Mouse (Mus musculus) hindbrain, embryonic 14.5 days (tissue): ENCODE data around the gene Pom121l2. TPM values are rescaled to one million over a fixed set of nuclear protein-coding genes. Genes with fewer than 3 reads are reported as not detected.
A peak's percentile ranks its signal among the peaks of the same experiment; 100 is the strongest.

ENCODE experiments used
- ATAC-seq: fragments of 200-750 bp; cut with Nextera tagmentation; 2 replicates; pipeline ENCODE4 v1.8.0; 2017; ENCODE audit warnings: moderate number of reproducible peaks, mild to moderate bottlenecking, moderate TSS enrichment, moderate library complexity; ENCODE audit not compliant: low FRiP score
- DNase-seq: peaks from one replicate; pipeline ENCODE4 v3.0.0-alpha.2; 2015; ENCODE audit warnings: low spot score
- H3K27ac ChIP-seq: fragments of 300-500 bp; sonication (generic); 2 replicates; pipeline ENCODE4 v1.5.1; 2014; ENCODE audit warnings: mild to moderate bottlenecking, moderate library complexity
- H3K27me3 ChIP-seq: fragments of 300-500 bp; sonication (generic); 2 replicates; pipeline ENCODE4 v1.6.1; 2014; ENCODE audit warnings: mild to moderate bottlenecking, low read length, mixed read lengths; ENCODE audit not compliant: control insufficient read depth, insufficient read depth
- H3K36me3 ChIP-seq: fragments of 300-500 bp; sonication (generic); replicated peaks from 2 replicates; pipeline ENCODE4 v1.6.1; 2014; ENCODE audit not compliant: control insufficient read depth, insufficient read depth
- H3K4me1 ChIP-seq: fragments of 300-500 bp; sonication (generic); replicated peaks from 2 replicates; pipeline ENCODE4 v1.6.1; 2014; ENCODE audit warnings: antibody characterized with exemption, low read length, mixed read lengths; ENCODE audit not compliant: control insufficient read depth, insufficient read depth
- H3K4me2 ChIP-seq: fragments of 300-500 bp; sonication (generic); replicated peaks from 2 replicates; pipeline ENCODE4 v1.6.1; 2014; ENCODE audit warnings: mild to moderate bottlenecking, moderate library complexity
- H3K4me3 ChIP-seq: fragments of 300-500 bp; sonication (generic); replicated peaks from 2 replicates; pipeline ENCODE4 v1.5.1; 2014; ENCODE audit warnings: mild to moderate bottlenecking, low read length
- H3K9ac ChIP-seq: fragments of 300-500 bp; sonication (generic); 2 replicates; pipeline ENCODE4 v1.6.1; 2014
- H3K9me3 ChIP-seq: fragments of 300-500 bp; sonication (generic); 2 replicates; pipeline ENCODE4 v1.6.1; 2016; ENCODE audit warnings: low read length; ENCODE audit not compliant: control insufficient read depth
- WGBS: fragments of 180-500 bp; shearing (Covaris S2); extraction: QIAGEN DNeasy Blood & Tissue Kit; methylation state at CpG from one replicate; pipeline ENCODE4 v1.1.7; 2014; 5-methylcytosine and 5-hydroxymethylcytosine counted together
- polyA plus RNA-seq: library from polyadenylated mRNA; unstranded; fragments of >200 nt; fragmentation: Nextera tagmentation; extraction: Ambion mirVana; gene quantifications from 2 replicates; pipeline ENCODE4 v1.2.1, GENCODE M21; 2014

The Pom121l2 gene
- polyA plus RNA-seq, 1 experiment from 2014 or later = not detected

- no peak for DNase-seq
- no peak overlapping the region for H3K4me3 ChIP-seq
- 87% methylated on average over 2 of the region's 2 CpGs for WGBS
- 0 out of 2 replicates have a peak, but pooled peaks cover 4% of the 10 kb centered on the region for H3K4me1 ChIP-seq
- H3K4me2 ChIP-seq = no peak overlapping the region
- peaks cover 84% of the 10 kb centered on the region for H3K27me3 ChIP-seq
- H3K27ac ChIP-seq = no peak overlapping the region
- H3K9me3 ChIP-seq = no peaks in the 10 kb centered on the region
- no peak overlapping the region for H3K9ac ChIP-seq
- H3K36me3 ChIP-seq = no peaks in the 10 kb centered on the region
- ATAC-seq = no peak
Measured at GRCm38 (mm10) chr13:21984486-21984885, 3.5 kb downstream of the Pom121l2 start.

- 85% methylated on average over 5 of the region's 5 CpGs for WGBS
- Histone ChIP-seq H3K36me3 (no peaks in the 10 kb centered on the region), H3K27me3 (peaks cover 72% of the 10 kb centered on the region), H3K9ac (no peak overlapping the region), H3K9me3 (no peaks in the 10 kb centered on the region), H3K4me1 (no peaks in the 10 kb centered on the region), H3K27ac (no peak overlapping the region), H3K4me2 (no peak overlapping the region), H3K4me3 (no peak overlapping the region)
- ATAC-seq = no peak
- no peak for DNase-seq
Measured at GRCm38 (mm10) chr13:21992550-21992949, 11.6 kb downstream of the Pom121l2 start.

- H3K9ac ChIP-seq = no peak overlapping the region
- H3K27ac ChIP-seq = no peak overlapping the region
- H3K27me3 ChIP-seq = peaks cover 81% of the 10 kb centered on the region
- no peaks in the 10 kb centered on the region for H3K9me3 ChIP-seq
- DNase-seq (no peak), ATAC-seq (no peak)
- no peaks in the 10 kb centered on the region for H3K4me1 ChIP-seq
- WGBS = 1% methylated on average over 22 of the region's 22 CpGs
- no peaks in the 10 kb centered on the region for H3K36me3 ChIP-seq
- no peak overlapping the region for H3K4me2 ChIP-seq
- no peak overlapping the region; the same call in 1 of the 2 replicates for H3K4me3 ChIP-seq
Measured at GRCm38 (mm10) chr13:21993957-21994738, 13.2 kb downstream of the Pom121l2 start.

GRCm38 (mm10) chr13:21994896-21995295 lies 13.9 kb downstream of the Pom121l2 start:
- WGBS = 5% methylated on average over 8 of the region's 8 CpGs
- Histone ChIP-seq H3K4me1 (no peaks in the 10 kb centered on the region), H3K36me3 (no peaks in the 10 kb centered on the region), H3K4me3 (peak overlapping the region; percentile 9; the same call in 1 of the 2 replicates), H3K9ac (no peak overlapping the region), H3K4me2 (peak overlapping the region; percentile 41), H3K9me3 (no peaks in the 10 kb centered on the region), H3K27ac (no peak overlapping the region), H3K27me3 (peaks cover 89% of the 10 kb centered on the region)
- DNase-seq (peak; percentile 45), ATAC-seq (no peak)

- Histone ChIP-seq H3K4me1 (no peaks in the 10 kb centered on the region), H3K36me3 (no peaks in the 10 kb centered on the region), H3K9me3 (no peaks in the 10 kb centered on the region), H3K9ac (no peak overlapping the region), H3K4me3 (peak overlapping the region; percentile 9; the same call in 1 of the 2 replicates), H3K4me2 (peak overlapping the region; percentile 41), H3K27ac (no peak overlapping the region), H3K27me3 (peaks cover 92% of the 10 kb centered on the region)
- DNase-seq = no peak
- ATAC-seq = peak; percentile 48; the same call in 1 of the 2 replicates
- under 1% methylated on average over 21 of the region's 21 CpGs for WGBS
Measured at GRCm38 (mm10) chr13:21995331-21995914, 14.4 kb downstream of the Pom121l2 start.

GRCm38 (mm10) chr13:21996101-21996839 lies 15.3 kb downstream of the Pom121l2 start:
- DNase-seq (peak; percentile 54), ATAC-seq (no peak)
- Histone ChIP-seq H3K4me2 (peak overlapping the region; percentile 41), H3K27me3 (peaks cover 94% of the 10 kb centered on the region), H3K4me3 (peak overlapping the region; percentile 13), H3K9me3 (no peaks in the 10 kb centered on the region), H3K36me3 (no peaks in the 10 kb centered on the region), H3K4me1 (no peaks in the 10 kb centered on the region), H3K9ac (no peak overlapping the region), H3K27ac (no peak overlapping the region)
- WGBS = 2% methylated on average over 12 of the region's 12 CpGs

GRCm38 (mm10) chr13:21996840-21997185 lies 15.8 kb downstream of the Pom121l2 start:
- H3K36me3 ChIP-seq = no peaks in the 10 kb centered on the region
- DNase-seq (no peak), ATAC-seq (no peak)
- no peaks in the 10 kb centered on the region for H3K9me3 ChIP-seq
- WGBS = 2% methylated on average over 13 of the region's 13 CpGs
- H3K4me2 ChIP-seq = 0 out of 2 replicates have a peak overlapping the region, but pooled peaks have one; percentile 21
- H3K27me3 ChIP-seq = peaks cover 94% of the 10 kb centered on the region
- peak overlapping the region; percentile 13 for H3K4me3 ChIP-seq
- no peak overlapping the region for H3K27ac ChIP-seq
- H3K9ac ChIP-seq = no peak overlapping the region
- H3K4me1 ChIP-seq = no peaks in the 10 kb centered on the region

GRCm38 (mm10) chr13:21997201-21997820 lies 16.3 kb downstream of the Pom121l2 start:
- 2% methylated on average over 21 of the region's 21 CpGs for WGBS
- Histone ChIP-seq H3K4me1 (no peaks in the 10 kb centered on the region), H3K9me3 (no peaks in the 10 kb centered on the region), H3K36me3 (no peaks in the 10 kb centered on the region), H3K9ac (no peak overlapping the region), H3K27me3 (peaks cover 94% of the 10 kb centered on the region), H3K4me2 (0 out of 2 replicates have a peak overlapping the region, but pooled peaks have one; percentile 21), H3K27ac (no peak overlapping the region), H3K4me3 (peak overlapping the region; percentile 13; the same call in 1 of the 2 replicates)
- no peak for DNase-seq
- ATAC-seq = no peak

- H3K27me3 ChIP-seq = peaks cover 94% of the 10 kb centered on the region
- 8% methylated on average over 4 of the region's 4 CpGs for WGBS
- no peak overlapping the region for H3K4me3 ChIP-seq
- ATAC-seq (no peak), DNase-seq (no peak)
- H3K27ac ChIP-seq = no peak overlapping the region
- H3K4me2 ChIP-seq = no peak overlapping the region
- H3K4me1 ChIP-seq = no peaks in the 10 kb centered on the region
- H3K36me3 ChIP-seq = no peaks in the 10 kb centered on the region
- H3K9me3 ChIP-seq = no peaks in the 10 kb centered on the region
- H3K9ac ChIP-seq = no peak overlapping the region
Measured at GRCm38 (mm10) chr13:21997821-21998220, 16.8 kb downstream of the Pom121l2 start.
